Mouse (Mus musculus): Measurements from ENCODE around the gene Trpv6. TPM values are rescaled to one million over a fixed set of nuclear protein-coding genes. Genes with fewer than 3 reads are reported as not detected.

The Trpv6 gene
- polyA plus RNA-seq, 1 experiment from 2014 or later = 1.2 TPM

Other genes starting within 250 kb of the Trpv6 start
- not detected in 2 replicates for gene Gm5771, start 244.0 kb downstream of the Trpv6 start, polyA plus RNA-seq (2016; fragmentation: Nextera tagmentation; extraction: Ambion mirVana)
- 0.34 and 0.60 TPM in 2 replicates for gene Gm10334, start 190.3 kb downstream of the Trpv6 start, polyA plus RNA-seq (2016; fragmentation: Nextera tagmentation; extraction: Ambion mirVana)
- not detected in 2 replicates for gene Prss1, start 177.5 kb downstream of the Trpv6 start, polyA plus RNA-seq (2016; fragmentation: Nextera tagmentation; extraction: Ambion mirVana)
- gene Prss2, start 114.6 kb downstream of the Trpv6 start, polyA plus RNA-seq (2016; fragmentation: Nextera tagmentation; extraction: Ambion mirVana) = not detected in 2 replicates
- 25.9 and 27.2 TPM in 2 replicates for gene Ephb6, start 30.9 kb downstream of the Trpv6 start, polyA plus RNA-seq (2016; fragmentation: Nextera tagmentation; extraction: Ambion mirVana)
- not detected in 2 replicates for gene Trpv5, start 44.4 kb upstream of the Trpv6 start, polyA plus RNA-seq (2016; fragmentation: Nextera tagmentation; extraction: Ambion mirVana)
- not detected in 2 replicates for gene Llcfc1, start 48.0 kb upstream of the Trpv6 start, polyA plus RNA-seq (2016; fragmentation: Nextera tagmentation; extraction: Ambion mirVana)
- 7.4 and 11.1 TPM in 2 replicates for gene Kel, start 67.9 kb upstream of the Trpv6 start, polyA plus RNA-seq (2016; fragmentation: Nextera tagmentation; extraction: Ambion mirVana)
- gene Olfr459, start 138.8 kb upstream of the Trpv6 start, polyA plus RNA-seq (2016; fragmentation: Nextera tagmentation; extraction: Ambion mirVana) = 0.09 TPM in 1 of 2 replicates, not detected in the other
- not detected in 2 replicates for gene Pip, start 211.1 kb upstream of the Trpv6 start, polyA plus RNA-seq (2016; fragmentation: Nextera tagmentation; extraction: Ambion mirVana)
- not detected in 2 replicates for gene Sval2, start 216.6 kb upstream of the Trpv6 start, polyA plus RNA-seq (2016; fragmentation: Nextera tagmentation; extraction: Ambion mirVana)

Measured in embryonic facial prominence, embryonic 12.5 days (tissue).